In the genomic region with DNA sequence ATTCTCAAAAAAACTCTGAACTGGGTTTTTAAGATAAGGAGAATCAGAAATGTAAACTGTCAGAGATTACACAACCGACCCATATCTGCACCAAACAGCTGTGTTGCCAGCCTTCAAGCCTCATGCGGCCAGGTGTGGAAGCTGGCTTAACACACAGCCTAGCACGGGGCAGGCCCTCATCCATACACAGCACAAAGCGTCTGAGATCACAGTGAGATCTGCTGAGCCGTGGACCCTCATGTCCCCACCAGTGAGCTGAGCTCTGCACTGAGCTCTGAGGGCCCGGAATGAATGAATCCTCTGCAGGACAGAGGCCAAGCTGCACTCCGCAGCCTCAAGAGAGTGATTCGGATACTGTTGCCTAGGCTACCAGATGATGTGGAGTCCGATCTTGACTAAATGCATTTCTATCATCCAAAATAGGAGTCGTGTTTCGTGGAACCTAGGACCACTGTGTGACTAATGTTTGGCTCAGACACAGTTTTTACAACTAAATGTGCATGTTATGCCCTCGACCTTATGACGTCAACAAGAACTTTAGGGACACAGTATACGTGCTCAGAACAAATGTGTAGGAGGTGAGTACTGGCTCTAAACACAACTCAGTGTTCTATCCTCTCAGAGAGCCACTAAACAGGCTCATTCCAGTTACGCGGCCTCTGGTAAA, we compare ENCODE assay signal across 11 mouse cellular contexts. TPM values are rescaled to one million over a fixed set of nuclear protein-coding genes. Genes with fewer than 3 reads are reported as not detected.
DNase-seq lines count a peak whose midpoint lies in the region; ATAC-seq and TF ChIP-seq lines count a peak whose summit lies in the region.
"Had no signal": no experiment of that assay in that cellular context is flagged by ENCODE, and none has a peak within 500 bp of the region (broad histone marks: within the 10 kb centered on the region; RNA-seq: fewer than 3 reads in every experiment).

No protein-coding gene starts in this region.

- peak overlapping the region; percentile 50 for H3K27ac ChIP-seq in heart, embryonic 13.5 days (replicated peaks)
- no peak overlapping the region for H3K27ac ChIP-seq in hindbrain, embryonic 16.5 days (ENCODE audit: low read depth, low read length)
- H3K27ac ChIP-seq in midbrain, embryonic 12.5 days (replicated peaks), result 0 out of 2 replicates have a peak overlapping the region, but pooled peaks have one; percentile 20
- no peak overlapping the region for H3K27ac ChIP-seq in heart, adult 2 months

- no peaks in the 10 kb centered on the region for H3K79me2 ChIP-seq in heart, adult 2 months (replicated peaks; ENCODE audit: control insufficient read depth, insufficient read depth, low read length)

- H3K9me3 ChIP-seq in heart, embryonic 13.5 days, result no peaks in the 10 kb centered on the region
- H3K9me3 ChIP-seq in G1E (replicated peaks), result no peaks in the 10 kb centered on the region
- H3K9me3 ChIP-seq in hindbrain, embryonic 16.5 days (ENCODE audit: control insufficient read depth, low read length), result no peaks in the 10 kb centered on the region
- no peaks in the 10 kb centered on the region for H3K9me3 ChIP-seq in midbrain, embryonic 12.5 days

- no peak for TF ChIP-seq EP300 in heart, adult 2 months (IDR thresholded peaks at IDR 0.05; ENCODE audit: insufficient read depth, low read depth, low read length)

- no peaks in the 10 kb centered on the region for H3K27me3 ChIP-seq in heart, embryonic 13.5 days (replicated peaks)
- H3K27me3 ChIP-seq in G1E (ENCODE audit: insufficient read depth, low read length), result no peaks in the 10 kb centered on the region
- no peaks in the 10 kb centered on the region for H3K27me3 ChIP-seq in hindbrain, embryonic 16.5 days (replicated peaks; ENCODE audit: control insufficient read depth, insufficient read depth, low read length)
- H3K27me3 ChIP-seq in midbrain, embryonic 12.5 days, result no peaks in the 10 kb centered on the region
- H3K27me3 ChIP-seq in heart, adult 2 months (ENCODE audit: control insufficient read depth, insufficient read depth, low read length), result no peaks in the 10 kb centered on the region

- no peak for TF ChIP-seq CTCF in G1E (IDR thresholded peaks at IDR 0.05; ENCODE audit: low read depth, low read length)
- no peak for TF ChIP-seq CTCF in heart, adult 2 months (IDR thresholded peaks at IDR 0.05)

- no peak overlapping the region for H3K4me2 ChIP-seq in heart, embryonic 13.5 days
- no peak overlapping the region for H3K4me2 ChIP-seq in hindbrain, embryonic 16.5 days (ENCODE audit: low read length)
- no peak overlapping the region for H3K4me2 ChIP-seq in midbrain, embryonic 12.5 days (replicated peaks)

- H3K4me1 ChIP-seq in heart, embryonic 13.5 days, result peaks cover 36% of the 10 kb centered on the region
- H3K4me1 ChIP-seq in G1E (ENCODE audit: insufficient read depth, low read depth, low read length), result peaks cover 39% of the 10 kb centered on the region
- peaks cover 7% of the 10 kb centered on the region; the same call in 1 of the 2 replicates for H3K4me1 ChIP-seq in hindbrain, embryonic 16.5 days (ENCODE audit: control insufficient read depth, insufficient read depth, low read depth, low read length)
- peaks cover 18% of the 10 kb centered on the region for H3K4me1 ChIP-seq in midbrain, embryonic 12.5 days
- H3K4me1 ChIP-seq in heart, adult 2 months (ENCODE audit: control insufficient read depth, insufficient read depth, low read length), result peaks cover 2% of the 10 kb centered on the region; the same call in 1 of the 2 replicates

- intact Hi-C loops in heart, adult 2 months (cut with DNase I), result no loop called here
- intact Hi-C loops in heart, postnatal 36 days (cut with DNase I), result loop anchor here (10.0 kb wide), 1 partner anchor 260 kb away; a partner anchor contains a TSS

- no peak overlapping the region for H3K4me3 ChIP-seq in heart, embryonic 13.5 days
- H3K4me3 ChIP-seq in G1E (ENCODE audit: low read depth, low read length), result no peak overlapping the region
- H3K4me3 ChIP-seq in hindbrain, embryonic 16.5 days (ENCODE audit: low read length), result no peak overlapping the region
- H3K4me3 ChIP-seq in midbrain, embryonic 12.5 days, result no peak overlapping the region
- H3K4me3 ChIP-seq in heart, adult 2 months, result no peak overlapping the region
- H3K4me3 ChIP-seq: erythroblast, embryonic 14.5 days had no signal

- no peak for DNase-seq in heart, adult 18-20 months
- DNase-seq in G1E (ENCODE audit: low spot score), result peak; percentile 49
- no peak for DNase-seq in heart, adult 2 months
- DNase-seq in heart, postnatal 36 days, result no peak
- no peak for DNase-seq in embryo, embryonic 9.5 days (ENCODE audit: extremely low spot score)
- DNase-seq: adrenal gland, postnatal 10 days; lung, postnatal 14 days had no signal

- peaks cover 30% of the 10 kb centered on the region for H3K36me3 ChIP-seq in heart, embryonic 13.5 days
- H3K36me3 ChIP-seq in G1E (replicated peaks), result peaks cover 34% of the 10 kb centered on the region
- 0 out of 2 replicates have a peak, but pooled peaks cover 7% of the 10 kb centered on the region for H3K36me3 ChIP-seq in hindbrain, embryonic 16.5 days (ENCODE audit: control insufficient read depth, insufficient read depth, low read length)
- no peaks in the 10 kb centered on the region for H3K36me3 ChIP-seq in midbrain, embryonic 12.5 days
- no peaks in the 10 kb centered on the region for H3K36me3 ChIP-seq in heart, adult 2 months (ENCODE audit: control insufficient read depth, insufficient read depth, low read length)

- no peak for ATAC-seq in heart, embryonic 13.5 days (ENCODE audit: extremely low read depth, insufficient number of reproducible peaks, low FRiP score, low TSS enrichment)
- ATAC-seq in G1E (ENCODE audit: extremely low read depth, insufficient number of reproducible peaks, low FRiP score, poor library complexity, severe bottlenecking), result peak; percentile 92
- peak; percentile 54; the same call in 1 of the 2 replicates for ATAC-seq in hindbrain, embryonic 16.5 days
- ATAC-seq in midbrain, embryonic 12.5 days (ENCODE audit: low FRiP score, low read depth), result no peak

- H3K9ac ChIP-seq in heart, embryonic 13.5 days, result peak overlapping the region; percentile 54; the same call in 1 of the 2 replicates
- H3K9ac ChIP-seq in hindbrain, embryonic 16.5 days (ENCODE audit: low read depth, low read length), result peak overlapping the region; percentile 29; the same call in 1 of the 2 replicates
- H3K9ac ChIP-seq in midbrain, embryonic 12.5 days (replicated peaks), result no peak overlapping the region
- H3K9ac ChIP-seq in heart, adult 2 months (ENCODE audit: low read depth, low read length), result no peak overlapping the region

- WGBS in heart, embryonic 13.5 days, result 67% methylated on average over 16 of the region's 16 CpGs
- WGBS in hindbrain, embryonic 16.5 days, result 51% methylated on average over 16 of the region's 16 CpGs
- WGBS in midbrain, embryonic 12.5 days, result 69% methylated on average over 16 of the region's 16 CpGs
- WGBS in heart, adult 2 months, result 73% methylated on average over 16 of the region's 16 CpGs

- no peak for TF ChIP-seq POLR2A in heart, adult 2 months (IDR thresholded peaks at IDR 0.05; ENCODE audit: insufficient read depth, low read depth, low read length)

RNA-seq across cellular contexts. Expression of a gene that starts 27.6 kb away (rescaled TPM):
- 3.9 and 4.3 TPM in 2 replicates for polyA plus RNA-seq in heart, embryonic 13.5 days (2015; fragmentation: Nextera tagmentation; extraction: Ambion mirVana)
- total RNA-seq in heart, adult 18-20 months (2021), result 10 to 100 TPM; 12.1 to 12.4 TPM
- total RNA-seq in G1E (2014; fragmentation: Nextera tagmentation) (44.5 and 47.7 TPM in 2 replicates), G1E (2017) (11.5 and 14.9 TPM in 2 replicates)
- polyA plus RNA-seq in G1E (2012), result 10.9 and 11.0 TPM in 2 replicates
- polyA plus RNA-seq in hindbrain, embryonic 16.5 days (2015; fragmentation: Nextera tagmentation; extraction: Ambion mirVana), result 3.3 and 4.8 TPM in 2 replicates
- polyA plus RNA-seq in midbrain, embryonic 12.5 days (2016; fragmentation: Nextera tagmentation; extraction: Ambion mirVana), result 6.6 and 8.0 TPM in 2 replicates
- 10 to 100 TPM; 10.2 to 13.9 TPM for total RNA-seq in heart, adult 2 months (2021)
- 6.4 and 9.8 TPM in 2 replicates for polyA plus RNA-seq in heart, adult 2 months (2012; rRNA removed)
- 10 to 100 TPM; 10.2 to 12.9 TPM for total RNA-seq in heart, postnatal 36 days (2021)

Comparison
In these comparisons a context has a peak if more than half of its experiments do, and no peak if none do; other contexts are left out.
1. H3K27ac ChIP-seq: peak in heart, embryonic 13.5 days (single experiment) and midbrain, embryonic 12.5 days (single experiment); none in hindbrain, embryonic 16.5 days (single experiment) and heart, adult 2 months (single experiment).
2. H3K9ac ChIP-seq: peak in heart, embryonic 13.5 days (single experiment) and hindbrain, embryonic 16.5 days (single experiment); none in midbrain, embryonic 12.5 days (single experiment) and heart, adult 2 months (single experiment).
3. ATAC-seq: peak in G1E (single experiment) and hindbrain, embryonic 16.5 days (single experiment); none in heart, embryonic 13.5 days (single experiment) and midbrain, embryonic 12.5 days (single experiment).